Mouse (Mus musculus): ENCODE results near the gene Cherp.

The Cherp gene

GRCm38 (mm10) chr8:72474826-72475546 lies at the start of gene Cherp:
Gene Cherp (minus strand): TSS chr8:72475226.
- peak; percentile 97 for DNase-seq

DNA sequence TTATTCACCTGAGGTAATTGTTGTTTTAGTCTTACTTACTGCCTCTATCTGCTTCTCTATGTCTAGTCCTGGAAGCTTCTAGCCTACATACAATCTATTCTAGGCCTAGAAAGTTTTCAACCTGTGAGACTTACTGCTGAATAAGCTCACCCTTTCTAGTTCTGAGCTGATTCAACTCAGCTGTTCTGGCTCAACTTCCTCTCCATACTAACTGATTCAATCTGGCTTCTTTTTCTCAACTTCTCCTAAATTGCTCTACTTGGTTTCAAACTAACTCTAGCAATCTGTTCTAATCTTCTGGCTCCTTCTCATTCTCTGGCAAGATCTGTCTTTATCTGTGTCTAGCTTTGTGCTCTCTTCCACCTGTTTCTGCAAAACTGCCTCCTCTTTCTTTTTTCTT lies 46.9 kb upstream of the Cherp start:
- no peak for DNase-seq

DNA sequence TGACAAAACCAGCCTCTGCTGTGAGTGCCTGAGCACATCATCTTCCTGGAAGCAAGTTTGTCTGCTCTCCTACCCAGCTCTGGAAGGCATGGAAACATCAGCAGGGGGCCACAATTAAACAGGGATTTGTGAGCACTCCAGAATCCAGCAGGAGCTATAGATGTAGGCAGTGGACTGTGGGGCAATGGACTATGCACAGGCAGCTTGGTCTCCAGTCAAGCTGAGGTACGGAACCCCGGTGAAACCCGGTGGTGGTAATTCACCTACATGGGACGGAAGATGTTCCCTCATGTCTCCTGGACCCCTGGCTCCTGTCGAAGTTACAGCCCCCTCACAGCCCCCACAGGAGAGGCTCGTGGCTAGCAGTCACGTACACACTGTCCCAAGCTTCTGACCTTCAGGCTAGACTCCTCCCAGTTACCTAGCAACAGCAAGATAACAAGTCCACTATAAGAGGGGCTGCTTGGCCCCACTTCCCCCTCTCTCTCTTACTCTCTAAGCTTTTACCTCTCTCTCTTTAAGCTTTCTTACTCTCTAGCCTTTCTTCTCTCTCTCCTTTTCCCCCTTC lies 42.5 kb upstream of the Cherp start:
- DNase-seq = no peak

GRCm38 (mm10) chr8:72513158-72513557 lies 38.1 kb upstream of the Cherp start:
- DNase-seq = no peak

GRCm38 (mm10) chr8:72512648-72513047 lies 37.6 kb upstream of the Cherp start:
- DNase-seq = no peak

DNA sequence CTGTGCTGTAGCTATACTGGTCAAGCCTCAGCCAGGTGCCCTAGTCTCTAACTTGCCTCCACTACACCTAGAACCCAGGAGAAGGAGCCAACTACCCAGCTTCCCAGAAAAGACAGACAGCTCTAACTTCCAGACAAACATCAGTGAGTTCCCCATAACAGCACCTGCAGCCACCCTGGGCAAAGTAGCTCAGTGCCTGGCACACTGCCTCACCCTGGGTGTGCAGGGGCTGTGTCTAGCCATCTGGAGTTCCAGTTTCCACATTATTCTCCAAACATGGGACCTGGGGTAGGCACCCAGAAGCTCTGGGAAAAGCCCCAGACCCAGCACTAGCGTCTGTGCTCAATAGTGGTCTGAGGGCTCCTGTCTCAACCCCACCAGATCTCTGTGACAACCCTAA lies 32.5 kb upstream of the Cherp start:
- DNase-seq = no peak

DNA sequence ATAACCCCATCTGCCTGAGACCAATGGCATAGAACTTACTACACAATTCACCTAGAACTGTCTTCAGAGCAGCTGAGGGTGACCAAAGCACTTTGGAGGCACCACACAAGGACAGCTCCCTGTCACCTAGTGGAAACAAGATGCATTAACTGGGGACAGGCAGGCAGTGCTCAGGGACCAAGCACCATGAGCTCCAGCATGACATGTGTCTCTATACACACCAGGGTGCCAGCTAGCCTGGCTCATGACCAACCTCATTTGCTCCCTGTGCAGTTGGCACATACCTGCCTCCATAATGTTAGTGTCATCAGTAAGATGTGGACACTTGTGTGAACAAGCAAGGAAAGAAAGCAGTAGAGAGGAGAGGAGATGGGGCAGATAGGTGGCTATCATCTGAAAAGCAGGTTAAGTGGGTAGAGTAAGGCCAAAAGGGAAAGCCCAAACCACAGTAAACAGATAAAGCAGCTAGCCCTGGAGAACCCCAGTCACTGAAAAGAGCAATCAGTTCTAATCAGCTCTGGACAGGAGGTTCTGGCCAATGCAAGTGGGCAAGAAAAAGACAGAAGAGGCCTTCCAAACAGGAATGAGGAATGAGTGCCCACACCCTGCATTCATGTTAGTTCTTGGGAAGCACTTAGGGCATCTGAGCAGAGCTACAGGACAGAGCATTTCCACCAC lies 29.8 kb upstream of the Cherp start:
- DNase-seq = peak; percentile 54

- peak; percentile 79 for DNase-seq
Observed at GRCm38 (mm10) chr8:72504137-72504536, 29.1 kb upstream of the Cherp start.

DNA sequence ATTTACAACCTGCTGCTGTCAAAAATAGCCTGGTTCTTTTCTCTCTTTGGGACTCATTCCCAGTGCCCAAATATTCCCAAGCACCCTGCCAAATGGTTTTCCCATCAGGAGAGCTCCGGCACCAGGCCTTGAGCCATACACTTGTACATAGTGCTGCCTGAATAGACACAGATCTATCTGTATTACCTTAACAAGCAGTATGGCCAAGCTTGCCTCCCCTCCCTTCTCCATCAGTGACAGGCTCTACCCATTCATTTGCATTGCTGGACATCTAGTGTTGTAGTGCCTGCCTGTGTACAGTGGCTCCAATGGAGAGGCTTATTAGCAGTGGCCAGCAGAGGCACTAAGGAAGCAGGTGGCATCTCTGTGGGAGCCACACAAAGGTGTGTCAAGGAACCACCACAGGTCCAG lies 25.5 kb upstream of the Cherp start:
- peak; percentile 75 for DNase-seq

DNA sequence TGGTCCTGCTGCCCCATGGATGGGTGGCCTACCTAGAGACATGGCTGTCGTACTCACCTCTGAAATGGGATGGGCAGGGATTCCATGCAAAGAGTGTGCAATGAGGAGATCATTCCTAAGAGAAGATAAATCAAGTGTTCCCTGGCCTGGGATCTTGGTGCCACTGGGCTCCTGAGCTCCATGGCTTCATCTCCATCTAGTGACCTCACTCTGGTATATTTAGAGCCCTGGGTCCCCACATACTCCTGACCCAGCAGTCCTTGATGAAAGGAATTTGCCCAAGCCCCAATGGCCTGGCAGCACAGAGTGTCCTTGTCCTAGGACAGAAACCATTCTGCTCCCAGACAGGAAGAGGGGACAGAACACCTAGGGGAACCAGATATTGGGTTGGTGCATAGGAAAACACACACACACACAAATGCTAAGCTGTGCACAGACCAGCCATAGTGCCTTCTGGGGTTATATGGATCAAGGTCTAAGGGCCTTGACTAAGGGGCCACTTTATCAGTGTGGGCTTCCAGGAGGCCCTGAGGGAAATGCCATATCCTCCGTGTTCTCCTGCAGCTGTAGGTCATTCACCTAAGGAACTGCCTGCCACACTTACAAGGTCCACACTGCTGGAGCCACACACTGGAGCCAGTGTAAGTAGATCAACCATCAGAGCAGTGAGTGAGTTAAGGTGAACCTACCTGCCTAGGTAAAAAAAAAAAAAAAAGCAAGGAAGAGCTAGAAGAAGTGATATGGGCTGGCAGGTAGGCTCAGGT lies 24.7 kb upstream of the Cherp start:
- no peak for DNase-seq

DNA sequence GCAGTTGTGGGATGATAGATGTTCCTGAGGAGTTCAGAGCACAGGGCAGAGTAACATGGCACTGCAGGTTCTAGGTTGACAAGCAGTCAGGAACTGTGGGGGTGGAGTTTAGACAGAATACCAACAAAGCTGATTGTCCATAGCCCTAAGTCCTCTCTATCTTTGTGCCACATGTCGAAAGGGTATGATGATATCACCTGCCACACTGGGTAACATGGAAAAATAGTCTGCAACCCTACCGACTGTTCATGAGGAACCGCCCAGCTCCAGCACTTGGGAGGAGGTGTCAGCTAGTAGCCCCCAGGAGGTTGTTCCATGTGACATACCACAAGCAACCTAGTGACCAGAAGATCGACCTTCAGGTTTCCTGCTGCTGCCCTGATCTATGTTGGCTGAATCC lies 23.5 kb upstream of the Cherp start:
- no peak for DNase-seq

- DNase-seq = no peak
Observed at GRCm38 (mm10) chr8:72497911-72498310, 22.9 kb upstream of the Cherp start.

GRCm38 (mm10) chr8:72496217-72496616 lies 21.2 kb upstream of the Cherp start:
- DNase-seq = no peak

DNA sequence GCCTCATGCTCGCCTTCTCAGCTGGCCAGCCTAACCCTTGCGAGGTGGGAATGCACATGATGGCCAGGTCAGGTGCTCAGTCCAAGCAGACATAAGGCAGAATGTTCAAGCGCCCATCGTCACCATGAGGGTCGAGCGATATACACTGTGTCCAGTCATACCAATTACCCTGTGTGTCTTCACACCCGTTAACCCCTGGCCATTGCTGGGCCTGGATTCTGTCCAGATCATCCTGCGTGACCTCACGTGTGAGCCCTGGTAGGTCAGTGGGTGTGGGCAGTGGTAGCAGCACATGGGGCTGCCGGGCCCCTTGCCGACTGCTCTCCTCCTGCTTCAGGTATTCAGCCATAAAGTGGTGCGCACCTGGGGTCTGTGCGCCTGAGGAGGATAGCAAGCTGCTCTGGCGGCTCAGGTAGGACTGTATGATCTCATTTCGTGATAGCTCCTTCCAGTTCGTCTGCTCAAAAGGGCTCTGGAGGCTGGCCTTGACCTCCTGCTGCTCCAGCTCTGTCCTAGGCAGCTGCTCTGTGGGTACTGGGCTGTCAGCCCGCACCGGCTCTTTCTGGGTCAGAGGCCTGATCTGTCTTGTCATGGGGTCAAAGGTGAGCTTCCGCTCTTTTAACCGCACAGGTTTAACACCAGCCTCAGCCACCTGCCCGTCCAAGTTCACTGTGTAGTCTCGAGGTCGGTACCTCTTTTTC lies 20.5 kb upstream of the Cherp start:
- DNase-seq = no peak

DNA sequence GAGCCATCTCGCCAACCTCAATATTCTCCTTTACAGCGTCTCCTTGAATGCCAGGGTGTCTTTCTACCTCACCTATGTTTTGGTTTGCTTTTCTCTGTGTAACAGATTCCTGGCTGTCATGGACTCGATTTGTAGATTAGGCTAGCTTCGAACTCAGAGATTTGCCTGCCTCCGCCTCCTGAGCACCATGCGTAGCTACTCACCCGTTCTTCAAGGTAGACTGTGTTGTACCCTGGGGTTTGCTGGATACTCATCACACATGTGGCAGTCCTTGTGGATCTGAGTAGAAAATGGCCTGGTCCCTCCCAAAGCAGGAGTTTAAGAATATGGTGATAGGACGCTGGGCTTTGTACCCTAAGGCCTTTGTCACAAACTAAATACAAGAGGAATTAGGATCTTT lies 18.4 kb upstream of the Cherp start:
- no peak for DNase-seq

- peak; percentile 98 for DNase-seq
Observed at GRCm38 (mm10) chr8:72492622-72493081, 17.6 kb upstream of the Cherp start.

DNA sequence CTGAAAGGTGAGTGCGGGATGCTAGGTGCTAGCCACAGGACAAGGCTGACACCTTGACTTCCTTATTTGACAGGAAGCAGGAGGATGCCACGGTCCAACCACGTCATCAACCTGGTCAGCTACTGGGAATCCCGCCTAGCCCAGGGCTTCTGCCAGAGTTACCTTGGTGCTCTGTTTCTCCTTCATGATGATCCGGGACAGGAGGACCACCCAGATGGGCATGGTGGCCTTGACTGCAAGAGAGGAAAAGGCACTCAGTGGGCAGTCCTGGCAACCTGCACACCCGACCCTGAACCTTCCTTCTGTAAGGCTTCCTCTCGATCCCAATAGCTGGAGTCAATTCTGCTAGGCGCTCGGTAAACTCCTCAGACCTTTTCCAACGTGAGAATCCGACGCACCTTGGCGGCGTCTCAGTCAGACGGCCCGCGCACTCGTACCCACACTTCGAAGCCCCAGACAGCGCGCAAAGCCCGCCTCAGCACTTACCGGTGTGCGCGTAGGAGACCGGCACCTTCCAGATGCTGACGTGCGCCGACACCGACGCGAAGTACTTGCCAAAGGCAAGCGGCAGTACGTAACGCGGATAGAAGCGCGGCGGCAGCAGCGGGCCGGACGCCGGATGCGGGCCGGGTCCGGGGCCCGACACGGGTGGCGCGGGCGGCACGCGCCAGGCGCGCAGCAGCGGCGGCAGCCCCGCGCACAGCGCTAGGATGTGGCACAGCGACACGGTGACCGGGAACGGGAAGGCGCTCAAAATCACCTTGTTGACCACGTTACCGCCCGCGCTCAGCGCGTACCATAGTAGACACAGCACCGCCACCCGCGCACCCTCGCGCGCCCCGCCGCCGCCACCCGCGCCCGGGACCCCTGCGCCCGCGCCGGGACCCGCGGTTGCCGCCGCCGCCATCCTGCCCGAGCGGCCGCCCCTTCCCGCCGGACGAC lies 16.9 kb upstream of the Cherp start, which contains the start of gene Slc35e1:
Slc35e1 (minus strand) TSS at position 935 of the 942 bp plus-strand sequence.
- no peak for DNase-seq

GRCm38 (mm10) chr8:72491017-72491416 lies 16.0 kb upstream of the Cherp start:
- no peak for DNase-seq

DNA sequence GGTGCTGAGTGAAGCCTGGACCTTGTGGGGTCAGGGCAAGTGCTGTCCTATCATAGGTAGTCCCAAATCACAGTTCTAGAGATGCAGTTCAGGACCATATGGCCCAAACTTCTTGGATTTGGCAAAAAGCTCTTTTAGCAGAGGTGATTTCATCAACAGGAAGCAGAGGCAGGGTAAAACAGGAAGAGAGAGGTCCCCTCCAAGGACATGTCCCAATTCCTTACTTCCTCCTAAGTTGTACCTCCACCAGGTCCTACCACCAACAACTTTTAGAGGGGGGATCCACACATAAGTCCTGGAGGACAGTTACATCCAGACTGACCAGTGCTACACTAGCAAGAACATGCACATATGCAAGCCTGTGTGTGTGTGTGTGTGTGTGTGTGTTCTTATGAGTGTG lies 12.0 kb upstream of the Cherp start:
- no peak for DNase-seq

GRCm38 (mm10) chr8:72485456-72486199 lies 10.6 kb upstream of the Cherp start:
- DNase-seq = no peak

DNA sequence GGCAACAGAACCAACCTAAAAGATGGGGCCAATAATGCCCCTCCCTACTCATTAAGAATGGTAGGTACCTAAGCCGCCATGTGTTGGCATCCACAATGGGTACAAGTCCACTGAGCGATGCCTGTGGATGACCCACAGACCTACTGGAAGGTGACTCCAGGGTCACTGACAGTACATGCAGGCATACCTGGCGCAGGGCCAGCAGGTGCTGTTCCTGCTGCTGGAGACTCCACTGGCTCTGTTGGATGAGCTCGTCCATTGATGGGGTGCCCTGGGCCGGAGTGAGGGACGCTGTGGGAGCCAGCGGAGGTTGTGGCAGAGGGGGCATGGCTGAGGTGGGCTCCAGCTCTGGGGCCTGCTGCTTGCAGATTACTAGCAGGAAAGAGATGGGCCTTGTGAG lies 4.3 kb downstream of the Cherp start:
- DNase-seq = no peak

Measured in cerebellum, adult 8-10 months (tissue).